Mouse (Mus musculus): Measurements from ENCODE around the gene Gdpd3.

Gene Gdpd3

GRCm38 (mm10) chr7:126808703-126809455 is 42.7 kb downstream of the Gdpd3 start:
- peak; percentile 91 for DNase-seq

- DNase-seq, result no peak
These were observed 43.7 kb downstream of the Gdpd3 start for GRCm38 (mm10) chr7:126809723-126810369.

- no peak for DNase-seq
These were observed 49.6 kb downstream of the Gdpd3 start for GRCm38 (mm10) chr7:126815726-126816222.

- no peak for DNase-seq
These were observed 50.4 kb downstream of the Gdpd3 start for GRCm38 (mm10) chr7:126816494-126816893.

GRCm38 (mm10) chr7:126817595-126817994 is 51.5 kb downstream of the Gdpd3 start:
- DNase-seq, result no peak

GRCm38 (mm10) chr7:126818818-126819217 is 52.7 kb downstream of the Gdpd3 start:
- no peak for DNase-seq

GRCm38 (mm10) chr7:126821835-126822511 is 55.8 kb downstream of the Gdpd3 start:
- DNase-seq, result peak; percentile 62

- no peak for DNase-seq
These were observed 56.6 kb downstream of the Gdpd3 start for GRCm38 (mm10) chr7:126822741-126823140.

- no peak for DNase-seq
These were observed 57.1 kb downstream of the Gdpd3 start for GRCm38 (mm10) chr7:126823202-126823711.

GRCm38 (mm10) chr7:126823940-126824339 is 57.8 kb downstream of the Gdpd3 start:
- DNase-seq, result no peak

All from kidney, adult 11 months (tissue).